Mouse (Mus musculus) hindbrain, embryonic 11.5 days (tissue): ENCODE results near the gene Sipa1l2. TPM values are rescaled to one million over a fixed set of nuclear protein-coding genes. Genes with fewer than 3 reads are reported as not detected.

Experiments
- ATAC-seq: fragments of 200-750 bp; cut with Nextera tagmentation; 2 replicates; pipeline ENCODE4 v1.8.0; 2017; ENCODE audit warnings: mild to moderate bottlenecking, moderate TSS enrichment, moderate library complexity; ENCODE audit not compliant: low FRiP score
- DNase-seq: peaks from one replicate; pipeline ENCODE4 v3.0.0-alpha.2; 2015; ENCODE audit warnings: low spot score
- H3K27ac ChIP-seq: fragments of 300-500 bp; sonication (generic); 2 replicates; pipeline ENCODE4 v1.5.1; 2014; ENCODE audit warnings: mild to moderate bottlenecking, low read depth, low read length
- H3K27me3 ChIP-seq: fragments of 300-500 bp; sonication (generic); 2 replicates; pipeline ENCODE4 v1.6.1; 2014; ENCODE audit warnings: mild to moderate bottlenecking, low read length, moderate library complexity, mixed read lengths; ENCODE audit not compliant: control insufficient read depth, insufficient read depth
- H3K36me3 ChIP-seq: fragments of 300-500 bp; sonication (generic); 2 replicates; pipeline ENCODE4 v1.6.1; 2014; ENCODE audit warnings: mild to moderate bottlenecking, low read length, moderate library complexity, mixed read lengths; ENCODE audit not compliant: control insufficient read depth, insufficient read depth
- H3K4me1 ChIP-seq: fragments of 300-500 bp; sonication (generic); replicated peaks from 2 replicates; pipeline ENCODE4 v1.6.1; 2014; ENCODE audit warnings: low read length, mixed read lengths; ENCODE audit not compliant: control insufficient read depth, insufficient read depth
- H3K4me2 ChIP-seq: fragments of 300-500 bp; sonication (generic); replicated peaks from 2 replicates; pipeline ENCODE4 v1.6.1; 2014; ENCODE audit warnings: mild to moderate bottlenecking, low read depth, low read length
- H3K4me3 ChIP-seq: fragments of 300-500 bp; sonication (generic); 2 replicates; pipeline ENCODE4 v1.5.1; 2014; ENCODE audit warnings: low read depth, low read length
- H3K9ac ChIP-seq: fragments of 300-500 bp; sonication (generic); 2 replicates; pipeline ENCODE4 v1.6.1; 2014; ENCODE audit warnings: low read depth, low read length
- H3K9me3 ChIP-seq: fragments of 300-500 bp; sonication (generic); 2 replicates; pipeline ENCODE4 v1.6.1; 2016; ENCODE audit warnings: low read length; ENCODE audit not compliant: control insufficient read depth
- WGBS: fragments of 180-500 bp; shearing (Covaris S2); extraction: QIAGEN DNeasy Blood & Tissue Kit; methylation state at CpG from one replicate; pipeline ENCODE4 v1.1.7; 2014; 5-methylcytosine and 5-hydroxymethylcytosine counted together
- polyA plus RNA-seq: library from polyadenylated mRNA; unstranded; fragments of >200 nt; fragmentation: Nextera tagmentation; extraction: Ambion mirVana; gene quantifications from 2 replicates; pipeline ENCODE4 v1.2.1, GENCODE M21; 2014

The Sipa1l2 gene
- polyA plus RNA-seq, 1 experiment from 2014 or later: 12.2 TPM

DNA sequence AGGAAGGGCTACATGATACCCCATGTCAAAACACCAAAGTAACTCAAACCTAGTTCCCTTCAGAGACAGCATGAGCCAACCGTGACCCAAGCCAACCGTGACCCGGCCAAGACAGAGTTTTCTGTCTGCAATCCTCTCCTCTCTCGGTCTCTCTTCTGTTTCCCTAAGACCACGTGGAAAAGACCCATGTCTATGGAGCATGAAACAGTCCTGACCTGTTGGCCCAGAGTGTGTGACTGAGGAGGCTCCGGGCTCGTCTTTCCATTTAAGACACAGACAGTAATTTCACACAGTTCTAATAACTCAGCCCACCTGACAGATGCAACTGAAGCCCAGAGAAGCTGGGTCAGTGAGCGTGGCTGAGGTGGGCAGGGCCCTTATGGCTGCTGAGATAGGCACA lies 65.8 kb downstream of the Sipa1l2 start:
- ATAC-seq: no peak
- Histone ChIP-seq H3K9me3 (no peaks in the 10 kb centered on the region), H3K4me3 (no peak overlapping the region), H3K4me2 (no peak overlapping the region), H3K36me3 (no peaks in the 10 kb centered on the region), H3K4me1 (peaks cover 7% of the 10 kb centered on the region; the same call in 1 of the 2 replicates), H3K9ac (no peak overlapping the region), H3K27me3 (no peaks in the 10 kb centered on the region), H3K27ac (no peak overlapping the region)
- no peak for DNase-seq
- WGBS: 84% methylated on average over 8 of the region's 8 CpGs

DNA sequence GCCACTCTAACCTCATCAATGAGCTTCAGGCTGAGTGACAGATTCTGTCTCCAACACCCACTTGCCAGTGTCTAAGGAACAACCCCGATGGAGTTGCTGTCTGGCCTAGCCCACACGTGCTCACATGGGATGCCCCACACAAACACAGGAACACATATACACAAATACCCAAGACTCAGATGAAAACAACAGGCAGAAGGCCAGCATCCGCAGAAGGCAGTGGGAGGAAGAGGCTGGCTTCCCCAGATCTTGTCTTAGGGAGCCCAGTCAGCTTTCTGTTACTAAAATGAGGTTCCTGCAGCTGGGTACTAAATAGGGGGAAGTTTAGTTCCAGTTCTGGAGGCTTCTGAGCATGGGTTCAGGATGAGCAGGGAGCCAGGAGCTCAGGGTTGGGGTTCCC lies 66.8 kb downstream of the Sipa1l2 start:
- H3K9me3 ChIP-seq: no peaks in the 10 kb centered on the region
- no peak overlapping the region for H3K4me3 ChIP-seq
- 93% methylated on average over 3 of the region's 3 CpGs for WGBS
- ATAC-seq (no peak), DNase-seq (no peak)
- no peaks in the 10 kb centered on the region for H3K36me3 ChIP-seq
- no peaks in the 10 kb centered on the region for H3K27me3 ChIP-seq
- H3K27ac ChIP-seq: no peak overlapping the region
- H3K4me1 ChIP-seq: peaks cover 7% of the 10 kb centered on the region; the same call in 1 of the 2 replicates
- no peak overlapping the region for H3K9ac ChIP-seq
- no peak overlapping the region for H3K4me2 ChIP-seq

DNA sequence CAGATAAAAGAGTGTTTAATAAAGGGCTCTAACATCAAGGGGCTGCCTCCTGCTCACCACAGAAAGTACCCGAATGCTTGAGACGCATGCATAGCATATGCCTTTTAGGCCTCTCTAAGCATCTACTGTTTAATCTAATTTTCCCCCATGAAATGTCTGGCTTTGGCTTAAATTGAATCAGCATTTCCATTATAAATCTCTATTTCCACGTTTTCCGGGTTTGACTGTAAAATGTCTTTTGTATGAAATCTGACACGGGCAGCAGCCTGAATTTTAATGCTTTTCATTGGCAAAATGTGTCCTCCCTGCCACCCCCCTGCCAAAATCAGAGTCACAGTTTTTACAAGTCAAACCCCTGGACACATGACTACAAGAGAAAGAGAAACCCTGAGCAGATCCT lies 69.6 kb downstream of the Sipa1l2 start:
- 72% methylated on average over 5 of the region's 5 CpGs for WGBS
- H3K27me3 ChIP-seq: no peaks in the 10 kb centered on the region
- ATAC-seq: no peak
- DNase-seq: no peak
- no peak overlapping the region for H3K4me3 ChIP-seq
- H3K4me2 ChIP-seq: no peak overlapping the region
- H3K9ac ChIP-seq: no peak overlapping the region
- H3K27ac ChIP-seq: no peak overlapping the region
- peaks cover 5% of the 10 kb centered on the region; the same call in 1 of the 2 replicates for H3K4me1 ChIP-seq
- no peaks in the 10 kb centered on the region for H3K36me3 ChIP-seq
- no peaks in the 10 kb centered on the region for H3K9me3 ChIP-seq

DNA sequence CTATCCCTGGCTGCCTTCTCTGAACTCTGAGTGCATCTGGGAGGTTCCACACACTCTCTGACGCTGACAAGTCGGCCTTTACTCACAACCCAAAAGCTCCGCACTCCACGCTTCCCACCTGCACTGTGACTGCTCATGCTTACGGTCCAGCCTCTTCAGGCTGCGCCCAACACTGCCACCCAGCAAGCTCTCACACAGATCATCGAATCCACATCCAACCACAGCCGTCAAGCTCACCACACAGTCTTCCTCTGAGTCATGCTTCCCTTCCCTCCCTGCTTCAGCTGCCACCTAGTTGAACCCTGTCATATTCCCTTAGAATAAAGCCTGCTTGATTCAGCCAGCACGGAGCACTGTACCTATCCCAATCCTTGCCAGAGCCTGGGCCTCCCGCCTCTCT lies 71.1 kb downstream of the Sipa1l2 start:
- no peak overlapping the region for H3K4me3 ChIP-seq
- ATAC-seq (no peak), DNase-seq (no peak)
- H3K27ac ChIP-seq: no peak overlapping the region
- H3K9me3 ChIP-seq: no peaks in the 10 kb centered on the region
- H3K27me3 ChIP-seq: no peaks in the 10 kb centered on the region
- no peaks in the 10 kb centered on the region for H3K36me3 ChIP-seq
- no peaks in the 10 kb centered on the region; the same call in 1 of the 2 replicates for H3K4me1 ChIP-seq
- 72% methylated on average over 10 of the region's 10 CpGs for WGBS
- no peak overlapping the region for H3K4me2 ChIP-seq
- H3K9ac ChIP-seq: no peak overlapping the region

DNA sequence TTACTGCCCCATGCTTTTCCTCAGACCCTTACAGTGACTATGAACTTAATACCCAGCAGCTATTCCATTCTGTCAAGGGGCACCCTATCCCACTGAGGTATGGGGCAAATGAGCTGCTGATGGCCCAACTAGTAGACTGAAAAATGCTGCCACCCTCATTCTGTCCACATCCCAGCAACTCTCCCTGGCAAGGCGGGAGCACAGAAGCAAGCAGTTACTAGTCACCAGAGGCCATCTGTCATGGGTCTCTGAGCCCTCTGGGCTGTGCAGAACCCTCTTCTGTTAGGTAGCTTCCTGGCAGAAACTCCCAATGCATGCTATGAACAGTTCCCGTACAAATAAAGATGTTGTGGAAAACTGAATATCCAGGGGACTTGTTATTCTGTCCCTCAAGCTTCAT lies 74.1 kb downstream of the Sipa1l2 start:
- H3K4me2 ChIP-seq: no peak overlapping the region
- H3K9ac ChIP-seq: no peak overlapping the region
- H3K4me1 ChIP-seq: no peaks in the 10 kb centered on the region; the same call in 1 of the 2 replicates
- H3K27me3 ChIP-seq: no peaks in the 10 kb centered on the region
- ATAC-seq: no peak
- DNase-seq: no peak
- 70% methylated on average over 2 of the region's 2 CpGs for WGBS
- H3K9me3 ChIP-seq: no peaks in the 10 kb centered on the region
- H3K4me3 ChIP-seq: no peak overlapping the region
- H3K36me3 ChIP-seq: no peaks in the 10 kb centered on the region
- H3K27ac ChIP-seq: no peak overlapping the region

DNA sequence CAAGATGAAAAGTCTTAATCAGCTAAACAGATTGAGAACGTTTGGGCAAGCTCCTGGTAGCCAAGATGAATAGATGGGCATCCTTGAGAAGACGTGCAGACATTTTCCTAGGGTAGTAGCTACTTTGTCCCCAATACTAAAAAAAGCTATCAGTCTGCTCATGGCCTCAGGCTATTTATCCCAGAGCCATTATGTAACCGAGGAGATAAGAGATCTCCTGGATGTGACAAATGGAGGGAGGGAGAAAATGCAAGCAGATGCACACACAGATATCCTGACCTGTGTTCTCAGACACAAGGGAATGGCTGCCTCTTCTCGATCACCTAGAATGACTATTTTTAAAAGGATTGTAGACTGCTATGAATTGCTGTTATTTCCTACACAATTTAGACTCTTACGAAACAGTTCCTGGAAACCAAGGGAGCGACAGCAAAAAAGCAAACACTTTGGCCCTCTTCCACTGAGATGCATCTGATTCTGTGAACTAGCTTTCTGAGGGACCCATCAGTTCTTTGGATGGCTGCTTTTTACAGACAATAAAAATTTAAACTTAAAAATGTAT lies 76.3 kb downstream of the Sipa1l2 start:
- H3K36me3 ChIP-seq: no peaks in the 10 kb centered on the region
- H3K27me3 ChIP-seq: no peaks in the 10 kb centered on the region
- ATAC-seq: no peak
- H3K4me3 ChIP-seq: no peak overlapping the region
- no peak overlapping the region for H3K9ac ChIP-seq
- H3K4me2 ChIP-seq: no peak overlapping the region
- H3K9me3 ChIP-seq: no peaks in the 10 kb centered on the region
- peaks cover 3% of the 10 kb centered on the region; the same call in 1 of the 2 replicates for H3K4me1 ChIP-seq
- no peak overlapping the region for H3K27ac ChIP-seq
- DNase-seq: no peak
- 67% methylated on average over 6 of the region's 6 CpGs for WGBS

DNA sequence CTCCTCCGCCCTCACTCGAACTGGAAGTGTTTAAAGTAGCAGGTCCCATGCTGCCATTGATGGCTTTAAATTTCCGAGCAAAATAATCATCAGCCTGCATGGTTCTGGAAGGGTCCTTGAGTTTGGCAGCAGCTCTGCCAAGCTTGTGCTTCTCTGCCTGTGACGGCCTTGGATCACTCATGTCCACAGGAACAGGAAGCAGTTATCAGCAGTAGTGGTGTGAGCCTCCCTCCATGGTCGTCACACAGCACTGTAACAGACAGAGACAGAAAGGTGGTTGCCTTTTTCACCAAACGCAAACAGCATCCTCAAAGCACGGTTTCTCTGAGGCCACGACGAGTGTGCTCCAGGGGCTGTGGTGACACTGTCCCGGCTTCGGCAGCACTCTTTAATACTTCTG lies 77.2 kb downstream of the Sipa1l2 start:
- H3K4me3 ChIP-seq: no peak overlapping the region
- H3K9me3 ChIP-seq: no peaks in the 10 kb centered on the region
- no peaks in the 10 kb centered on the region for H3K27me3 ChIP-seq
- no peak overlapping the region for H3K9ac ChIP-seq
- H3K4me1 ChIP-seq: peaks cover 3% of the 10 kb centered on the region; the same call in 1 of the 2 replicates
- no peak for DNase-seq
- no peaks in the 10 kb centered on the region for H3K36me3 ChIP-seq
- WGBS: 91% methylated on average over 11 of the region's 11 CpGs
- no peak overlapping the region for H3K27ac ChIP-seq
- no peak for ATAC-seq
- no peak overlapping the region for H3K4me2 ChIP-seq

DNA sequence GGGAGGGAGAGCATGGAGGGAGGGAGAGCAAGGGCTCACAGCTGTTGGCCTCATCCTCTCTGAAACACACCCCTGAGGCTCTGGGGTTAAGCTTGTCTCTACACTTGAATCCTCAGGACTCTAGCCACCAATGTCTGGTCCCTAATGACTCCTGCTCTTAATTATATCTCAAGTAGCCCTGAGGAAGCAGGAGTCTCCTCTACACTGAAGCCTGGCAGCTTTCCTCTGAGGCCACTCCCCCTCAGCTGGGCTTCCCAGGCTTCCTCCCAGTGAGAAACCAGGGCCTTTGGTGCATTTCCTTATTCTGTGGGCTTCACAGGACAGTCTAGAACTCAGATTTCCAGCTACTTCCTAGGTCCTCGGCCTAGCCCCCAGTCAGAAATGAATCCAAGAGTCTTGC lies 80.9 kb downstream of the Sipa1l2 start:
- Histone ChIP-seq H3K4me2 (no peak overlapping the region), H3K9me3 (no peaks in the 10 kb centered on the region), H3K27me3 (no peaks in the 10 kb centered on the region), H3K4me1 (peaks cover 10% of the 10 kb centered on the region; the same call in 1 of the 2 replicates), H3K9ac (no peak overlapping the region), H3K36me3 (0 out of 2 replicates have a peak, but pooled peaks cover 3% of the 10 kb centered on the region), H3K27ac (0 out of 2 replicates have a peak overlapping the region, but pooled peaks have one; percentile 10), H3K4me3 (no peak overlapping the region)
- no peak for DNase-seq
- no peak for ATAC-seq
- WGBS: 76% methylated on average over 1 of the region's 1 CpGs

DNA sequence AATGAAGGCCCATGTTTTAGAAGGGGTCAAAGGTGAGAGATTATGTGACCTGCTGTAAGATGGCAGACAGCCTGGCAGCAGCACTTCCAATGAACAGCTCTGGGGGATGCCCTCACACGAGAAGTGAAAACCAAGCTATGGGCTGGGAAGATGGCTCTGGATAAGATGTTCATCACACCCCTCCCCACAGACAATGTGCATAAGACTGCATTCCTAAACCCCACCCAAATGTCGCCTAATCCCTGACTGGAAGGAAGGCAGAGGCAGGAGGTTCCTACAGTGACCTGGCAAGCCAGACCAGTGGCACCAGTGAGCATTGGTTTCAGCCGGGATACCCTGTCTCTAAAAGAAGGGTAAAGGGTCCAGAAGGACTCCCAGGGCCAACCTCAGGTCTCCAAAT lies 83.9 kb downstream of the Sipa1l2 start:
- no peak overlapping the region for H3K27ac ChIP-seq
- peaks cover 10% of the 10 kb centered on the region; the same call in 1 of the 2 replicates for H3K4me1 ChIP-seq
- H3K27me3 ChIP-seq: no peaks in the 10 kb centered on the region
- H3K9me3 ChIP-seq: no peaks in the 10 kb centered on the region
- WGBS: 95% methylated on average over 3 of the region's 3 CpGs
- H3K36me3 ChIP-seq: 0 out of 2 replicates have a peak, but pooled peaks cover 3% of the 10 kb centered on the region
- DNase-seq: no peak
- H3K4me2 ChIP-seq: no peak overlapping the region
- H3K4me3 ChIP-seq: no peak overlapping the region
- no peak for ATAC-seq
- H3K9ac ChIP-seq: no peak overlapping the region
